Mouse (Mus musculus) C2C12 (cell line): ENCODE results near the gene Trmt1. TPM values are rescaled to one million over a fixed set of nuclear protein-coding genes. Genes with fewer than 3 reads are reported as not detected.

Source experiments
- H3K27me3 ChIP-seq: one replicate; pipeline ENCODE4 v1.6.1; 2011; ENCODE audit not compliant: control insufficient read depth, insufficient read depth, insufficient read length
- H3K36me3 ChIP-seq: one replicate; pipeline ENCODE4 v1.6.1; 2011; ENCODE audit not compliant: control insufficient read depth, insufficient read depth
- H3K4me3 ChIP-seq: one replicate; pipeline ENCODE4 v1.5.1; 2011; ENCODE audit warnings: mild to moderate bottlenecking, control low read depth; ENCODE audit not compliant: poor library complexity, insufficient read depth, severe bottlenecking
- H3K79me2 ChIP-seq: one replicate; pipeline ENCODE4 v1.6.1; 2011; ENCODE audit not compliant: control insufficient read depth, insufficient read depth
- H3K79me3 ChIP-seq: one replicate; pipeline ENCODE4 v1.6.1; 2011; ENCODE audit warnings: low read depth, control low read depth
- H3ac ChIP-seq: one replicate; pipeline ENCODE3; 2011; ENCODE audit warnings: low read depth; ENCODE audit not compliant: control insufficient read depth, insufficient read length
- CEBPB ChIP-seq: IDR thresholded peaks from one replicate; pipeline ENCODE4 v1.6.1; 2011; ENCODE audit warnings: low read depth, mild to moderate bottlenecking, control low read depth, moderate library complexity
- CTCF ChIP-seq: IDR thresholded peaks from one replicate; pipeline ENCODE4 v1.5.1; 2011; ENCODE audit not compliant: control insufficient read depth, insufficient read depth, insufficient read length
- FOSL1 ChIP-seq: IDR thresholded peaks from one replicate; pipeline ENCODE4 v1.8.0; 2011; ENCODE audit warnings: mild to moderate bottlenecking, low read length; ENCODE audit not compliant: poor library complexity, insufficient read depth, severe bottlenecking
- MAX ChIP-seq: IDR thresholded peaks from one replicate; pipeline ENCODE4 v1.6.1; 2011; ENCODE audit warnings: mild to moderate bottlenecking, control low read depth
- MYOD1 ChIP-seq: IDR thresholded peaks from one replicate; pipeline ENCODE4 v1.6.1; 2011; ENCODE audit warnings: low read depth; ENCODE audit not compliant: control insufficient read depth, insufficient read length
- MYOG ChIP-seq: IDR thresholded peaks from one replicate; pipeline ENCODE4 v1.6.1; 2011; ENCODE audit not compliant: control insufficient read depth, insufficient read length; ENCODE audit errors: extremely low read depth
- USF1 ChIP-seq: IDR thresholded peaks from one replicate; pipeline ENCODE4 v1.6.1; 2011; ENCODE audit warnings: low read depth, mild to moderate bottlenecking, control low read depth, moderate library complexity
- polyA plus RNA-seq: library from polyadenylated mRNA; unstranded; fragments of >200 nt; fragmentation: generic; extraction: Trizol; gene quantifications from one replicate; pipeline ENCODE4 v1.2.1, GENCODE M21; 2012; ENCODE audit warnings: missing spikeins

Trmt1 gene
- polyA plus RNA-seq, 1 experiment = 117 TPM

- Histone ChIP-seq H3K4me3 (no peak overlapping the region), H3K36me3 (peaks cover 76% of the 10 kb centered on the region), H3K27me3 (no peaks in the 10 kb centered on the region), H3K79me3 (no peaks in the 10 kb centered on the region), H3ac (peak overlapping the region; percentile 49), H3K79me2 (peaks cover 12% of the 10 kb centered on the region)
- no peak for TF ChIP-seq CTCF
- TF ChIP-seq MYOG = no peak
- TF ChIP-seq USF1 = no peak
- no peak for TF ChIP-seq MYOD1
- TF ChIP-seq CEBPB = no peak
- TF ChIP-seq MAX = no peak
Observed at GRCm38 (mm10) chr8:84722530-84722849, 36.4 kb downstream of the Trmt1 start.

- no peaks in the 10 kb centered on the region for H3K27me3 ChIP-seq
- peaks cover 74% of the 10 kb centered on the region for H3K36me3 ChIP-seq
- peak within 1 kb of the TSS; percentile 49 for H3ac ChIP-seq
- no peak within 1 kb of the TSS for H3K4me3 ChIP-seq
- TF ChIP-seq MAX (peak; percentile 84), MYOD1 (no peak), CTCF (no peak), MYOG (no peak), FOSL1 (no peak)
- H3K79me3 ChIP-seq = no peaks in the 10 kb centered on the region
- peaks cover 12% of the 10 kb centered on the region for H3K79me2 ChIP-seq
Observed at GRCm38 (mm10) chr8:84722850-84723570, 36.9 kb downstream of the Trmt1 start, which contains the start of gene G430095P16Rik. TSS of gene G430095P16Rik (plus strand) at chr8:84723007.

- no peaks in the 10 kb centered on the region for H3K79me3 ChIP-seq
- no peak overlapping the region for H3ac ChIP-seq
- peaks cover 69% of the 10 kb centered on the region for H3K36me3 ChIP-seq
- peaks cover 12% of the 10 kb centered on the region for H3K79me2 ChIP-seq
- no peak overlapping the region for H3K4me3 ChIP-seq
- no peak for TF ChIP-seq CEBPB
- TF ChIP-seq CTCF = no peak
- no peak for TF ChIP-seq MYOD1
- no peaks in the 10 kb centered on the region for H3K27me3 ChIP-seq
Observed at GRCm38 (mm10) chr8:84723571-84723900, 37.4 kb downstream of the Trmt1 start.

- peaks cover 62% of the 10 kb centered on the region for H3K36me3 ChIP-seq
- H3K4me3 ChIP-seq = no peak overlapping the region
- TF ChIP-seq CEBPB = no peak
- peak; percentile 82 for TF ChIP-seq MYOD1
- H3K79me2 ChIP-seq = peaks cover 14% of the 10 kb centered on the region
- no peak overlapping the region for H3ac ChIP-seq
- no peaks in the 10 kb centered on the region for H3K27me3 ChIP-seq
- no peaks in the 10 kb centered on the region for H3K79me3 ChIP-seq
Observed at GRCm38 (mm10) chr8:84724683-84725082, 38.6 kb downstream of the Trmt1 start.

GRCm38 (mm10) chr8:84725246-84725940, 39.3 kb downstream of the Trmt1 start:
- Histone ChIP-seq H3K79me2 (peaks cover 19% of the 10 kb centered on the region), H3ac (no peak overlapping the region), H3K27me3 (no peaks in the 10 kb centered on the region), H3K36me3 (peaks cover 55% of the 10 kb centered on the region), H3K4me3 (no peak overlapping the region), H3K79me3 (no peaks in the 10 kb centered on the region)
- TF ChIP-seq MAX = no peak
- no peak for TF ChIP-seq MYOD1
- no peak for TF ChIP-seq CTCF
- TF ChIP-seq MYOG = no peak
- TF ChIP-seq USF1 = no peak
- TF ChIP-seq FOSL1 = no peak
- TF ChIP-seq CEBPB = no peak

GRCm38 (mm10) chr8:84725941-84726259, 39.8 kb downstream of the Trmt1 start:
- no peak overlapping the region for H3K4me3 ChIP-seq
- no peaks in the 10 kb centered on the region for H3K79me3 ChIP-seq
- H3K27me3 ChIP-seq = no peaks in the 10 kb centered on the region
- TF ChIP-seq MYOG = no peak
- TF ChIP-seq CEBPB = no peak
- TF ChIP-seq CTCF = no peak
- TF ChIP-seq USF1 = no peak
- TF ChIP-seq MAX = no peak
- no peak for TF ChIP-seq MYOD1
- no peak for TF ChIP-seq FOSL1
- no peak overlapping the region for H3ac ChIP-seq
- H3K36me3 ChIP-seq = peaks cover 51% of the 10 kb centered on the region
- peaks cover 19% of the 10 kb centered on the region for H3K79me2 ChIP-seq
